Mouse (Mus musculus): ENCODE data around the gene Dtnbp1.

The Dtnbp1 gene

DNA sequence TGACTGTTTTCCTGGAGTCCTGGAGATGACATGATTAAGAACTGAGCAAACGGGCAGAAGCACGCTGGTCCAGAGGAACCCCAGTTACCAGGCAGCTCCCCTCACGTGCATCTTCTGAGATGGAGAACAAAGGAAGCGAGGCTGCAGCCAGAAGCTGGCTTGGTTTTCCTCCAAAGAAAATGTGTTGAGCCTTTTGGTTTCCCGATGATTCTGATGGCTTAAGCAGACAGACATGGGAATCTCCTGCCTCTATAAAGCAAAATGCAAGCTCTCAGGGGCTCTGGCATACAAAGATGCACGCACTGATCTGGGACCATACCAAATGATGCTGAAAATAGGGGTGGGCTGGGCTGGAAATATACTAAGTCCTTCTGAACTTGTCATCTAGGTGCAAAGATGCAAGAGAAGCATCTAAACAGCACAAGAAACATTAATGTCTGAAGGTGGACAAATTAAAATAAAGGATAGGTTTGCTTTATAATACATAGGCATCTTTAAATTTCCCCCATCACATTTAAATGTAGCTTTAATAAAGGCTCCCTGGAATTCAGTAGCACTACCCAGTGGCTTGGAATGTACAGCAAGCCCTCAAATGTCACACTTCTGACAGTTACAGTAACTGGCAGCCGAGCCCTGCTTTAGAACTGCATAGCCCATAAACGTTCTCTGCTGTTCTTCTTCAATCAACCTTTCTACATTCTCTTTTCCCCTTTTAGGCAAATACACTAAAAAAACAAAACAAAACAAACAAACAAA is 54.9 kb downstream of the Dtnbp1 start:
- no peak for DNase-seq

DNA sequence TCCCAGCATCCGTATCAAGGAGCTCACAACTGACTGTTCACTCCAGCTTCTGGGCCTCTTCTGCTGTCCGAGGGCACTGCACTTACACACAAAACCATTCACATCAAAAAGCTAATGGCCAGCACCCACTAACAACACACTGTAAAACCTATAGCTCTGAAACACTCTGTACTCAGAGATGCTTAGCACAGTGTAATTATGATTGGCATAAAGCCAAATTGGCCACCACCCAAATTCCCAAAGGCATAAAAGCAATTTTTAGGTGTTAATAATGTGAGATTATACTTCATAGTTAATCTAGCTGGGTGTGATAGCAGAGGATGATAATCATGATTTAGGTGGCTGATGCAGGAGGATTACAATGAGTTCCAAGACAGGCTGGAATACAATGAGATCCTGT is 58.3 kb downstream of the Dtnbp1 start:
- no peak for DNase-seq

DNA sequence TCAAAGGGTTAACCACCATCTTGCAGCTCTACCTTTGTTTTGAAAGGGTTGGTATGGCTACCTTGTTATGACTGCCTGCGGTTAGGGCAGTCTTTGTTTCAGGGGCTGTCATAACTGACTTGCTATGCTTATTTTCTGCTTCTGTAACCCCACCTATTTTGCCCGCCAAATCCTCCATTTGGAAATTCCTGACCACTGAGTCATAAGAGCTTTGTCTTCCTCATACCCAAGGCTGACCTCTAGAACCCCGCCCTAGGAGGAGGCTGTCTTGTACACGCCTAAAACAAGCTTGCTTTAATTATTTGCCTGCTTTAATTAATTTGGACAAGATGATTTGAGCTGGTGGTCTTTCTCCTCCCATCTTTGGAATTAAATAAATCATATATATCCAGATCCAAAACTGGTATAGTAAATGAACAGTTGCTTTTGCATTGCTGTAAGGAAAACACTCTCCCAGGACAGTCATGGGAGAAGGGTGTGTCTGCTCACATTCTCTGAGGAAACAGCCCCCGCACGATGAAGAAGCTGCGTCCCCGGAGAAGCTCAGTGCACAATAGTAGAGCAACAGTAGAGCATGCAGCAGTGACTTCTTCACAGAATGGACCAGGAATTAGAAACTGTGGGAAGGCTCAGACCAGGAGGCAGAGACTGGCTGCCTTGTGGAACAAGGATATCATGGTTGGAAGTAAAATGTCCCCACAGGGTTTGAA is 62.5 kb downstream of the Dtnbp1 start:
- no peak for DNase-seq

DNA sequence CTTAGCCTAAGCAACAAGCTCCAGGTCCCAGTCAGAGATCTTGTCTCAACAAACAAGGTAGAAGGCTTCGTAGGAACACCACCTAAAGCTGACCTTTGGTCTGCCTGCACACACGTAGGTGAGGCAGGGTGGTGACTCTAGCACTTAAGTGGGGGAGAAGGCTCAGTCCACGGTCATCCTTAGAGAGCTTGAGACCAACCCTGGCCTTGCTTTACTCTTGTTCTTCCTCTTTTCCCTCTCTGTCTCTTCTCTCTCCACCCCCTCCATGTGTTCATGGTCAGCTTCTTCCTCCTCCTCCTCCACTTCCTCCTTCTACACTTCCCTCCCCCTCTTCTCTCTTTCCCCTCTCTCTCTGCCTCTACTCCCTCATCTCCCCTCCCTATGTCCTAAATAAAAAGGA is 64.3 kb downstream of the Dtnbp1 start:
- no peak for DNase-seq

DNA sequence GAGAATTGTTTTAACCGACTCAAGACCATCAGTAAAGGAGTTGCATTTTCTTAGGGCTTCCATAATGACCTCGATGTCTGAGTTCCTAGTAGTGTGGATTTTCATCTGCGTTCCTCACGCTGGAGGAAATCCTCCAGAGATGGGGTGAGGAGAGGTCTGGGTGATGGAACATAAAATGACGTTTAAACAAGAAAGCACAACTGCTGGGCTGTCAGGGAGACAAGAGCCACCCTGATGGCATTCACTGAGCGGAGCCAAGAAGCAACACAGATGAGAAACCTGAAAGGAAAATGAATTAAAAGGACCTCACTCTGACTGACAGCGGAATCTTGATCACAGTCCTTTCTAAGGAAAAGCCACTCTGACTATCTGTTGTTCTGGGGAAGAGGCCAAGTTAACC is 68.4 kb downstream of the Dtnbp1 start:
- DNase-seq, result no peak

DNA sequence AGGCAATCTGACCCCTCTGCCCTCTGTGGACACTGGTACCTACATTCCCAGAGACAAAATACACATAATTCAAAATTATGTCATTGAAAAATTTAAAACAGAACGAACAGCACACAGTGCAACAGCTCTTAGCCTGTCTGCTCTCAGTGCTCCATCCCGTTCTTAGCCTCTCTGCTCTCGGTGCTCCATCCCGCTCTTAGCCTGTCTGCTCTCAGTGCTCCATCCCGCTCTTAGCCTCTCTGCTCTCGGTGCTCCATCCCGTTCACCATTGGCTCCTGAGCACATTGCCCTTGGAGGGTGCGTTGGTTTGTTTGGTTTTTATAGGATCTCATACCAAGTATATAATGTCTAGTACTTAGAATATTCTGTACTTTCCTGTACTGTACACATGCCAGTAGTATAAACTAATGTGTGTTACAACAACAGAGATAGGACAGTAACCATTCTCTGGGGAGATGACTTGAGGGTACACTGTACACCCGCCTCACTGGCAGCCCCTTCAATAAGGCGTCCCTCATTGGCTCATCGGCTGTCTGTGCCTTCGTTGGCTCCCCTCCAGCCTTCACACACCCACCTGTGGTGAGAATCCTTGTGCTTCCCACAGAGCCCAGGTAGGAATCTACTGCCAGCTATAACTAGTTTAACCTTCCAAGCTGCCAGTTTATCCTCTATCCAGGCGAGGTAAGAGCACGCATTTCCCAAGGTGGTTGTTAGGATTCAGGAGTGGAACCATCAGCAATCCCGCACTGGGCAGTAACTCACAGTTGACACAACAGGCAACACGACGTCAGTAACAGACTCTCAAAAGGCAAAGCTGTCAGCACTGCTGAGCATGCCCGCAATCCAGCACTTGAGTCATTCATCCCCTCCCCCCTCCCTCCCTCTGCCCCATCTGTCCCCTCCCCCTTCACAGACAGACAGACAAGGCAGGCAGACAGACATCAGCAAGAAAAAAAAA is 69.4 kb downstream of the Dtnbp1 start:
- no peak for DNase-seq

DNA sequence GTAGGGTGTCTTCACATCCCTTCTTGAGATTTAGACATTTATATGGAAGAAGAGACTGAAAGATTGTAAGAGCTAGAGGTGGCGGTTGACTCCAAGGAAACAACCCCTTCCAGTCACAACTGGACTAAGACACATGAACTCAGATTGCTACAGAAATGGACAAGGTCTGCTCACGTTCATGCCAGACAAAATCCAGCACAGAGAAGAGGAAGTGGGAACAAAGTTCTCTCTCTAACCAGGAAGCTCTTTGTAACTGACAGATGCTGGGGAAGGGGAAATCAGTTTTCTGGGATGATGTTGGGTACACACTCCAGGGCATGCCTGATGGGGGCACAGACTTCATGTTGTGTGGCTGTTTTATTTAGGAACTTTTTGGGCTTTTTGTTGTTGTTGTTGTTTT is 75.6 kb downstream of the Dtnbp1 start:
- DNase-seq, result no peak

DNA sequence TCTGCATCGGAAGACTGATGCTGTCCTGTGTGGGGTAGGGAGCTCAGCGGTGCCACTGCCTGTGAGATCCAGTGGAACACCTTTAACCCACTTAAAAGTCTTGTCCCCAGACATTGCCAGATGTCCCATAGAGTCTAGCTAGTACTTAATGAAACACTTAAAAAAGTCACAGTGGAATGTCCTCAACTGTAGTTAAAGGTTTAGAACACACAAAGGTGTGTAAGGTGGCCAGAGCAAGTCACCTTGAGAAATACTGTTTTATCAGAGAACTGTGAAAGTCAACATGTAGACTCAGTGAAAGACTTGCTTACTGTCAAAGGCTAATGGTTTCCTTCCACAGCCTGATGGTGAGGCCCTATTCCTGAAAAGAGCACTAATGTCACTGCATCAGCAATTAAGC is 76.8 kb downstream of the Dtnbp1 start:
- DNase-seq, result no peak

DNA sequence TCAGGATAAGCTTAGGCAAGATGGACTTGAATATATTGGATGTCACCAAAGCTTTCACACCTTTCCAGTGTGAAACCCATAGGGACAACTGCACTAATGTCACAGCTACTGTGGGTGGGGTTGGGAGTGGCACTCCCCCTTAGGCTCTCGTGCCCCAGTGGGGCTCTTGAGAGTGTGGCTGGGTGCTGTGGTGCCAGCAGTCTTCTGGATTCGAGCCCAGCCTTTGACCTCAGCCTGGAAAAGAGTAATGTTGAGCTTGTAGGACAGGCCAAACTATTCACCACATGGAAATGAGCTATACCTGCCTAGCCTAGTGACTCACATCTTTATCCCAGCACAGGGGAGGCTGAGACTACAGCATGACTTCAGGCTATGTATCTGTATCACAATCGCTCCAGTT is 77.9 kb downstream of the Dtnbp1 start:
- DNase-seq, result no peak

DNA sequence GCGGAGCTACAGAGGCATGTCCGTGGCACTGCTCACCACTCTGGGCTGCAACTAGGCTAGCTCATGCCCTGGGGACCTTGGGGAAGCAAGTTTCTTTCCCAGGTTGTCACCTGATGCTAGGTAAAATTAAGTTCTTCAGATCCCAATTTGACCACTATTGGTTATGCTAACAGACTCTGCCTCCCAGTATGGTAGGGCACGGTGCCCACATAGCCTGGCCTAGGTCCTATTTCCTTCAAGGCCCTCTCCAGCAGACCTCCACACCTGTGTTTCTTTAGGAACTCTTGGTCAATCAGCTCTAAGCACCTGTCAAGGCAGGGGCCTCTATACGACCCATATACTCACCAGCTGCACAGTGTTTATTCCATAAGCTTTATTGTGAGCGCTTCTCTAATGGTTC is 80.2 kb downstream of the Dtnbp1 start:
- DNase-seq, result no peak

DNA sequence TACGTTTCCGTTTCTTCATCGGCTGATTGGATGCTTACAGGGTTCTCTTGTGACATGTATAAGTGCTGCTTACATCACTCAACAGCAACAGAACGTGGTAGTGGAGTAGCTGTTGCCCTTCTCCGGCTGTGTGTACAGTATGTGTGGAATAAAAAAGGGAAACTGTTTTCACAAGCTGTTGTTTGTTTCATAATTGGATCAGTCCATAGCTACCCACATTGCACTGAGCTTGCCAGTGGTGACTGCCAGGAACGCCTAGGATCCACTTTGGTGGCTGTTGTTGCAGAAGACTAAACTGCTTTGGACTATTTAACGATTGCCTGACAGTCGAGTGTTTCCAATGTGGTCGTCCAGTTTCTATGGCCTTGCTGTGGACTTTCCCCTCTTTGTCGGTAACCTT is 80.9 kb downstream of the Dtnbp1 start:
- DNase-seq, result peak; percentile 13

DNA sequence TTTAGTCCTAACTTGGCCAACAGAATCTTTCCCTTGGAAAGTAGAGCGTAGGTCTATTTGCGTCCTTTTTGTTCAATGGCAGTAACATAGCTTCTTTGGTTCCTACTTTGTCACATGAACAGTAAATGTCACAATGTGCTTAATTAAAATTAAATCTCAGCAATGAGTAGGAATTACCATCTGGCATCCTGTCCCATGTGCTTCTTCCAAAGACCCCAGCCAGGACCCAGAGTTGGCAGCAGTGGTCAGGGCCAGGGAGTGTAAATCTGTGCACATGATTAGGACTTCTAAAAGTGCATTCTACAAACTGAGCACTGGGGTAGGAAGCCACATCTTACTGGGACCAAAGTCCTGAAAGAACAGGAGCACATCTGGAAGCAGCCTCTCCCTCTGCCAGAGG is 83.7 kb downstream of the Dtnbp1 start:
- DNase-seq, result no peak

DNA sequence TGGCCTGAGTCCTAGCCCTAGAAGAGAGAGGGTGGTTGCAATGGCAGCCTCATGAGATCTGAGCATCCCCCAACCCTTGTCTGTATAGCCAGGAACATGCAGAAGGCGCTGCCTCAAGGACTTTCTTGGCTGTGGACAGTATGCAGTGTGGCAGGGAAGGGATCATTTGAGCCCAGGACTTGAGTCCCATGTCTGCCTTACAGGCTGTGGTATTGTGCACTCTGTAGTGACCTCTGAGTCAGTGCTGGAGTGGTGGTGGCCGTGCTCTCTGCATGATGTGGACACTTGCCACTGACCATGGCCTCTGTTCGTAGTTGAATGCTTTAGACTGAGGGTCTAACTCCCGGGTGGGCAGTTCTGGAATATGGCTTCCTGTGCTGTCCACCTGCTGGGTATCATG is 84.7 kb downstream of the Dtnbp1 start:
- no peak for DNase-seq

DNA sequence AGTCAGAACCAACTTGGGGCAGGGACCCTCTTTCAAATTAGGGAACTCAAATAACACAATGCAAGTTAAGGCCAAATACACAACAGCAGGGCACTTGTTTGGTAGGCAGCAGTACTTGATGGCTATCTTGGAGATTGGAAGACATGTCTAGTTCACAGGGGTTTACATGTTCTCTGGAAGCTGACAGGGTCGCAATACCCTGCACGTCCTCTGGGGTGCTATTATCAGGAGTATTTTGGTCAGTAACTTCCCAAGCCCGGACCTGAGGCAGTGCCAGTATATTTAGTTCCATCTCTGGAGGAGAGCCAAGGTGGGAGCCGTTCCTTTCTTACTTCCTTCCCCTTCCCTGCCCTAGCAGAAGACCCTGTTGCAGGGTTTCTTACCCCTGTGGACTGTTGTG is 86.0 kb downstream of the Dtnbp1 start:
- DNase-seq, result no peak

DNA sequence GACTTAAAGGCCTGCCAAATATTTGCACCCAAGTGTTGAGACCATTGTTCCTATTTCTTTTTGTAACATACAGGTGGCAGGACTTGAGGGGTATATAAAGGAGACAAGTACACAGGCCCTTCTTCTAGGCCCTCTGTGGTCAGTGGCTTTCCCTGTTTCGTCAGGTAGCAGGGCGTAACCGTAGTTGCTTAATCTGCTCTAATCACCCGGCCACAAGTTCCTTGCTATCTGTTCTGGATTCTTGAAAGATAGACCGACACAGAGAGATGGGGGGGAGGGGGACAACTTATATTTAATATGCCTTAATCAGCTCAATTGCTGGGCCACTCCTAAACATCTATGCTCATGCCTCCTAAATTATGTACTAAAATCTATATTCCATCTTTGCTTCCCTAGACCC is 86.6 kb downstream of the Dtnbp1 start:
- no peak for DNase-seq

DNA sequence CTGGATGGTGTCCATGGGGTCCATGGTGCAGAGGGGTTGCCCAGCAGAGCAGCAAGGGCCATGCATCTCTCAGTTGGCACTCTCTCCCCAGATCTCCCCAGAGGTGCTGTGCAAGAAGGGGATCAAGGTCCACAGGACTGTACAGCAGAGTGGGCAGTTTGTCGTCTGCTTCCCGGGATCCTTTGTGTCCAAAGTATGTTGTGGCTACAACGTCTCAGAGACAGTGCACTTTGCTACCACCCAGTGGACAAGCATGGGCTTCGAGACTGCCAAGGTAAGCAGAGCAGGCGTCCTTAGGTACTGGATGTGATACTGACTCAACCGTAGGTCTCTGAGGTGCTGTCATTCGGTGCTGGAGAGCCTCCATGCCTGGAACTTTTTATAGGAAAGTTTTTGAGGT is 88.4 kb downstream of the Dtnbp1 start:
- DNase-seq, result no peak

DNA sequence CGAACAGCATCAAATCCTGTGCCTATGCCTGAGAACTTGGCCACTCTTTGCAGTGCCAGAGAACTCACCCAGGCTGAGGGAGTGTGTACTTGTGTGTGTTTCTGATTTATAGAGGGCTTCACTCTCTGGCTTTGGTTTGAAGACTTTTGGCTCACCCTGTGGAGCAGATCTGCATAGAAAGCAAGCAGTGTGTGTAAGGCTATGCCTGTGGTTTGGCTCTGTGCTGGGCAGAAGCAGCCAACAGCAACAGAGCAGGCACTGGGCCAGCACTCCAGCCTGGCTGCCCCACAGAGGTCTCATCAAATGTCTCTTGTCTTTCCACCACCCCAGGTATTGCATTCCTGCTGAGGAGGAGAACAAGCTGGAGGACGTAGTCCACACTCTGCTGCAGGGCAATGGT is 89.1 kb downstream of the Dtnbp1 start:
- DNase-seq, result peak; percentile 41

DNA sequence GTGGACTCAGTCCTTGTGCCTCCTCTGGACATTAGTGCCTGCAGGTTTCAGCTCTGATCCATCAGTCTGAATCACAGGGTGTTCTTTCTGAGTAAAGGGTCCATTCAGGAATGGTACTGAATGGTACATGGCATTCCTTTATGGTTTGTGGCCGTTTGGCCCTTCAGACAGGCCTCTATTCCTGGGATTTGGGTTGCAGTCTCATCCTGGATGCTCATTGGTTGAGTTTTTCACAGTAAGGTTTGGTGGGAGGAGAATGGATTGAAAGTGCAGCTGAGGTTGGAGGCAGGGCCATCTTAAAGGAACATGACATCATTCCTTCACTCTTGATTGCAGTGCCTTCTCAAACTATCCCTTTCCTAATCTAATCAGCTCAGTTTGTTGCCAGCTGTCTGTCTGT is 93.2 kb downstream of the Dtnbp1 start:
- no peak for DNase-seq

DNA sequence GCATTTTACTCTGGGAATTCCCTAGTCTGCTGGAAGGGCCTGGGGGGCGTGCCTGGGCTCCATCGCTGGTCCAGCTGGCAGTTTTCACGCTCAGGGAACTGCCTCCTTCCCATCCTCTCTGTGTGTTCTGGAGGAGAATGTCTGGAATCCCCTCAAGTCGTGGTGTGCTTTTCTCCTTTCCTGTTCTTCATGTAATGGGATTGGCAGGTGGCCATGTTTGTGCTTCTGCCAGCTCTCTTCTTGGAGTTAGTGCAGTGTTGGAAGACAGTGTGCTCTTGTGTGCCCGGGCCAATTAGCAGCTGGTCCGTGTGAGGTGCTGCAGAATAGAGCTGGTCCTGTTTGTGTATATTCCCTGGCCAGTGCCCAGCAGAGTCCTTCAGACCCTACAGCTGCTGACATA is 94.2 kb downstream of the Dtnbp1 start:
- peak; percentile 93 for DNase-seq

DNA sequence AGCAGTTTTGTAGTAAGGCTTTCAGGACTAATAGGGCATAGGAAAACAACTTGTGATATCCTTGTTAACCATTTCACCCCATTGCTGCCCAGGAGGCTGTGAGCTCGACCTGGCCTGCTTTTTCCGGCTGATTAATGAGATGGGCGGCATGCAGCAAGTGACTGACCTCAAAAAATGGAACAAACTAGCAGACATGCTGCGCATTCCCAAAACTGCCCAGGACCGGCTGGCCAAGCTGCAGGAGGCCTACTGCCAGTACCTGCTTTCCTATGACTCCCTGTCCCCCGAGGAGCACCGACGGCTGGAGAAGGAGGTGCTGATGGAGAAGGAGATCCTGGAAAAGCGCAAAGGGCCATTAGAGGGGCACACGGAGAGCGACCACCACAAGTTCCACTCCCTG is 95.8 kb downstream of the Dtnbp1 start:
- no peak for DNase-seq

DNA sequence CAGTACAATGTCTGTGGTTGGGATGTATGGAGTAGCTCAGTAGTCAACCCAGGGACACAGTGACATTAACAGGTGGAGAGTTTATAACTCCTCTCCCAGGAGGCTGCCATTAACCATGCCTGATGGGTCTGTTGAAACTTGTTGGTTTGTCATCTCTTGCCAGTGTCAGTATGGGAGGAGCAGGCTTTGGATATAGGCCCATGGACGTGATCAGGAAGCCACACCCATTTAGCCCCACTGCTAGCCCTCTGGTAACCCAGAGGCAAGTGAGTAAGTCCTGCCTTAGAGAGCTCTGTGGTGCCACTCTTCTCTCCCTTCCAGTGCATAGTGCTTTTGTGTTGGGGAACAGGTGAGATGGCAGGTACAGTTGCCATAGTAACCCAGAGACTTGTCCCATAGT is 97.7 kb downstream of the Dtnbp1 start:
- DNase-seq, result no peak

DNA sequence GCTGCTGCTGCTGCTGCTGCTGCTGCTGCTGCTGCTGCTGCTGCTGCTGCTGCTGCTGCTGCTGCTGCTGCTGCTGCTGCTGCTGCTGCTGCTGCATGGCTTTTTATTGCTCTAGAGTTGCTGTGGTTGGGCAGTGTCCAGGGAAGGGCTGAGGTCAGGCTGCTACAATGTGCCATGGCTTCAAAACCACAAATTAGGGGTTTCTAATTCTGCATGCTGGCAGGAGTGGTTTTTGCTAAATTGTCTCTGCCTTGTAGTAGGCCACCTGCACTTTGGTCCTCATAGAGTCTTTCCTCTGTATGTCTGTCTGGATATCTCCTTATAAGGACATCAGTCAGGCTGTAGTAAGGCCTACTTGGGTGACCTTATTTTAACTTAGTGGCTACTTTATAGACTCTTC is 98.5 kb downstream of the Dtnbp1 start:
- no peak for DNase-seq

DNA sequence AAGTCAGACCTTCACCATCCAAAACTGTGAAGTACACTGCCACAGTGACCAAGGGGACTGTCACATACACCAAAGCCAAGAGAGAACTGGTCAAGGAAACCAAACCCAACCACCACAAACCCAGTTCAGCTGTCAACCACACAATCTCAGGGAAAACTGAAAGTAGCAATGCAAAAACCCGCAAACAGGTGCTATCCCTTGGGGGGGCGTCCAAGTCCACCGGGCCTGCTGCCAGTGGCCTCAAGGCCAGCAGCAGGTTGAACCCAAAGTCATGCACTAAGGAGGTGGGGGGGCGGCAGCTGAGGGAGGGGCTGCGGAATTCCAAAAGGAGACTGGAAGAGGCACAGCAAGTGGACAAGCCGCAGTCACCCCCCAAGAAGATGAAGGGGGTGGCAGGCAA is 99.6 kb downstream of the Dtnbp1 start:
- DNase-seq, result no peak

DNA sequence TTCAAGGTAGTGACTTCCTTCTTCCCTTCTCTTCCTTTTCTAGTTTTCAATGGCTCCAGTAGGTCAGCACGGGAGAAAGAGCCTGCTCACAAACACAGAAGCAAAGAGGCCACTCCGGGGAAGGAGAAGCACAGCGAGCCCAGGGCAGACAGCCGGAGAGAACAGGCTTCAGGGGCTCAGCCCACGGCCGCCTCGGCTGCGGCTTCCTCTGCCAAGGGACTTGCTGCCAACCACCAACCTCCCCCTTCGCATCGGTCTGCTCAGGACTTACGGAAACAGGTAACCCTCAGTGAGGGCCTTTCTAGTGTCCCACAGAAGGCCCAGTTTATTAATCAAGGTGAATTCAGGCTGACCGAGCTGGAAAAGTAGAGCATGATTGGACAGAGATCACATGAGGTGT is 105.7 kb downstream of the Dtnbp1 start:
- DNase-seq, result no peak
